Mouse (Mus musculus) sigmoid colon, adult 10 weeks (tissue): Measurements from ENCODE around the gene Pnpla5. TPM values are rescaled to one million over a fixed set of nuclear protein-coding genes. Genes with fewer than 3 reads are reported as not detected.

Source experiments
- polyA plus RNA-seq: library from polyadenylated mRNA; stranded (reverse); fragments of 350-450 nt; fragmentation: Illumina TruSeq; extraction: RNeasy Lipid Tissue Mini Kit (QIAGEN cat#74804); gene quantifications from one replicate; pipeline ENCODE4 v1.2.3, GENCODE M21; 2014; ENCODE audit warnings: low read depth, low replicate concordance

Pnpla5 gene
- polyA plus RNA-seq: not detected

DNA sequence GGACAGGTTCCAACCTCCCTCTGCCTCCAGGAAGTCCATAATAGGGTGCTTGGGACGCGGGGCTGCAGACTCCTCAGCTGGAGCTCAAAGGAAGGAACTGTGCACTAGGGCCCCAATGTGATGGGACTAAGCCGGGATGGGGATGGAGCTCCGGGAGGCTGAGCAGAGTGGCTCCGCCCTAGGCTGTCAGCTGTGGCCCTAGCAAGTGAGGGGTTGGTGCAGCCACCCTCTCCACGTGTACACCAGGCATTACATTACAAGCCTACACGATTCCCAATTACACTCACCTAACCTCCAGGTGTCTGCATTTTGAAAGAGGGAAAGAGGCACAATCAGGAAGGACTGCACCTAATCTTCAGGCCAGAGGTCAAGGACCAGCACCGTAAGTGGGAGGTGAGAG lies at the start of gene Pnpla5:
Gene Pnpla5, minus strand, starts transcription at position 101 of the 400 bp plus-strand sequence.

DNA sequence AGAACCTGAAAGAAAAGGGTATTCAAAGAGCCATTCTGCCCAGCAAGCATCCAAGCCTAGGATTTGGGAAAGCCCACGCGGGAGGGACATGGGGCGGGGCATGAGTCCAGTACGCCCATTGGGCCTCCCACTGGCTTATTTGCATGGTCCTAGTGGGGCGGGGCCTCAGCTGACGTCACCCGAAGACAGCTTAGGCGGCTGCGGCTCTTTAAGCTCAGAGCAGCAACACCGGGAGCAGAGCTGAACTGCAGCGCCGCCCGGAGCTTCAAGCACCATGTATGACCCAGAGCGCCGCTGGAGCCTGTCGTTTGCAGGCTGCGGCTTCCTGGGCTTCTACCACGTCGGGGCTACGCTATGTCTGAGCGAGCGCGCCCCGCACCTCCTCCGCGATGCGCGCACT lies 44.6 kb upstream of the Pnpla5 start, which contains the start of gene Pnpla3:
Gene Pnpla3, plus strand, starts transcription at position 238 of the 400 bp plus-strand sequence.

DNA sequence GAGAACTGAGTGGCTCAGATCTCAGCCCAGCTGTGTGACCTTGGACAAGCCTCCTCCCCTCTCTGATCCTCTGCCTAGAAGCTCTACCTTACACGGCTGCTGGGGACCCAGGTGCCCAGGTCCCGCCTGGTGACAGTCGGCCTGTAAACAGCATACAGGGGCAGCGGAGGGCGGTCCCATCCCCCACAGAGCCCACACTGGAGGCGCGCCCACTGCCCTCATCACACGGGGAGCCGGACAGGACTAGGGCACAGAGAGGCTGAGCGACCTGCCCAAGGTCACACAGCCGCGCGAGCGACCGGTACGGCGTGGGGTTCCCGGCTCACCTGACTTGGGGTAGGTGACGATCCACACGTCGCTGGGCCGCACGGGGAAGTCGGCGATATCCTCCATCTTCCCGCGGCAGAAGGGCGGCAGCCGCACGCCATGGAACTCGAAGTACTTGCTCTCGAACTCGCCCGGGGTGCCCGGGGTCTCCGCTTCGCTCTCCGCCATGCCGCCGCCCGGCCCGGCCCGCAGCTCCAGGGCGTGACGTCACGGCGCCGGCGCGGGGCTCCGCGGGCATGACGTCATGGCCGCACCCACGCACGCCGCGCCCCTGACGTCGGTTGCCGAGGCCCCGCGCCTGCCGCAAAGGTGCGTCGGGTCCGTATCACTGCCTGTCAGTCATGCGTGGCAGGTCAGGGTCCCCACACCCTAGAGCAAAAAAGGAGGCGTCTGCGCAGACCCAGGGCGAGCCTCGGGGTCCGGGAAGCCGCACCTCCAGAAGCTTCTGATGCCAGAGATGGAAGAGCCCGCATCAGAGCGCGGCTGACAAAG lies 17.7 kb downstream of the Pnpla5 start, which contains the start of gene Sult4a1:
Gene Sult4a1, minus strand, starts transcription at position 650 of the 819 bp plus-strand sequence.

DNA sequence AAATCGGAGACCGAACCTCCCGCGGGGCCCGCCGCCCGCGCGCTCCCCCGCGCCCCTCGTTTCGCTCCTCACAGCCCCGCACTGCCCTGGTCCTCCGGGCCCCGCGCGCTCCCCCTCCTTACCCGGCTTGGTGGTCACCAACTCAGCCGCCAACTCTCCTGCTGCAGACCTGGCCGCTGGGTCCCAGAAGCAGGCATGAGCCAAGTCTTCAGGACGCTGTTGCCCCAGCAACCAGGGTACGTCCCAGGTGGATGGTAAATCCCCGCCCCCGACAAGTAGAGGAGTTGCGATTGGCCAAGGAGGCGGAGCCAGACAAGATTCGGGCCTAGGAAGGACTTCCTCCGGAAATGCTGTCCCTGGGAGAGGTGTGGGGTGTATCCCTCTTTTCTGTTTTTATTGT lies 57.8 kb downstream of the Pnpla5 start, which contains the start of gene Efcab6:
Gene Efcab6, minus strand, starts transcription at position 240 of the 400 bp plus-strand sequence.

Other genes with a start within 250 kb of the Pnpla5 start
- gene Efcab6, start 57.8 kb downstream of the Pnpla5 start, polyA plus RNA-seq: not detected
- 0.41 TPM for gene Sult4a1, start 17.4 kb downstream of the Pnpla5 start, polyA plus RNA-seq
- gene Pnpla3, start 44.7 kb upstream of the Pnpla5 start, polyA plus RNA-seq: not detected
- 41.8 TPM for gene Samm50, start 69.1 kb upstream of the Pnpla5 start, polyA plus RNA-seq
- gene Parvb, start 108.9 kb upstream of the Pnpla5 start, polyA plus RNA-seq: 1.0 TPM
- gene Parvg, start 200.9 kb upstream of the Pnpla5 start, polyA plus RNA-seq: 1.2 TPM